Mouse (Mus musculus): ENCODE results near the gene Gm20388. TPM values are rescaled to one million over a fixed set of nuclear protein-coding genes. Genes with fewer than 3 reads are reported as not detected.

Gm20388 gene
- polyA plus RNA-seq, 1 experiment = 23.9 TPM

DNA sequence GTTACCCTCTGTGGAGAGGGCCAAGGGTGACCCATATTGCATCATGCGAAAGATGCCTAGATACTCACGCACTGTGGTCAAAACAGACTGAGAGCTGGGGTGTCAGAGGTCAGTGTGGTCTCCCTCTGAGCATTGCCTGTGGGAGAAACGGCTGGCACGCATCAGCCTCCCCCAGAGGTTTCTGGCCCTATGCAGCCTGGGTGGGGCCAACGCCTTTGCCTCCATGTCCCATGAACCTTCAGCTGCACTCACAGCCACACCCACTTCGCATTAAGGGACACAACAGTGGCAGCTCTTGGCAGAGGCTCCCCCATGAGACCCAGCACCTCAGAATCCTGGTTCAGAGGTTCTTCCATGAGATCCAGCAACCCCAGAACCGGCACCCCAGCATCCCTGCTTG, 1385.4 kb downstream of the Gm20388 start:
- no peak overlapping the region for H3K4me3 ChIP-seq (ENCODE audit: insufficient read depth, low read length)
- peak overlapping the region; percentile 19 for H3K27ac ChIP-seq (ENCODE audit: insufficient read depth, low read length)
- peaks cover 2% of the 10 kb centered on the region for H3K4me1 ChIP-seq (ENCODE audit: control insufficient read depth, insufficient read depth, low read length)
- TF ChIP-seq CTCF (IDR thresholded peaks at IDR 0.05; ENCODE audit: extremely low read depth, insufficient read depth, low read length) (no peak), POLR2A (IDR thresholded peaks at IDR 0.05; ENCODE audit: extremely low read depth, insufficient read depth, low read length) (no peak)

DNA sequence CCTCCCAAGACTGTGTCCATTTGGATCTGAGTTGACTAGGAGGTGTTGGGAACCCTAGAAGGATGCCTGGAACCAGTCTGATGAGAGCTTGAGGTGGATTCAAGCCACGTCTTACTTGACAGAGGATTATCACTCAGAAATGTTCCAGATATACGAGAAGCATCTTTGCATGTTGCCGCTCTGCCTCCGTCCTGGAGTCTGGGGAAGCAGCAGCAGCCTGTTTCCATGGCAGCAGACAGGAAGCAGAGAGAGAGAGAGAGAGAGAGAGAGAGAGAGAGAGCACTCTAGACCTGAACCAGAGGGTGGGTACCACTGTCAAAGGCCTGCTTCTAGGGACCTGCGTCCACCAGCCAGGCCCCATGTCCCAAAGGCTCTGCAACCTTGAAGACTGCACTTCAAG, 1386.0 kb downstream of the Gm20388 start:
- no peak overlapping the region for H3K4me3 ChIP-seq (ENCODE audit: insufficient read depth, low read length)
- TF ChIP-seq POLR2A (IDR thresholded peaks at IDR 0.05; ENCODE audit: extremely low read depth, insufficient read depth, low read length) (no peak), CTCF (IDR thresholded peaks at IDR 0.05; ENCODE audit: extremely low read depth, insufficient read depth, low read length) (no peak)
- H3K27ac ChIP-seq (ENCODE audit: insufficient read depth, low read length) = peak overlapping the region; percentile 38; the same call in 1 of the 2 replicates
- peaks cover 2% of the 10 kb centered on the region for H3K4me1 ChIP-seq (ENCODE audit: control insufficient read depth, insufficient read depth, low read length)

DNA sequence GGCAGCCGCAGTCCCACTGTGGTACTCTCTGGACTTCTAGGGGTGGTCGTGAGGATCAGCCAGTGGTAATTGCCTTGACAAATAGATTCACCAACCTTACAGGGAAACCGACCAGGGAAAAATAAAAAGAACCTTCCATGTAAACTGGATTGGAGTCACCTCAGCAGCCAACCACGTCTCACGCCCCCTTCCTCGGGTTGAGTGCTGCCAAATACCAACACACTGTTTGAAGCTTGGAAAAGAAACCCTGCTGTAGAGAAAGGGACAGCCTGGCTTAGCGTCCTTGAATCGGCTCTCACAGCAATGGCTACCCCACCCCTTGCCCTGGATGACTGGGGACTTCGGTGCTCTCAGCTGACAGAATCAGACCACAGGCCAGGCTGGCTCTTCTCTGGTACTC, 1386.7 kb downstream of the Gm20388 start:
- Histone ChIP-seq H3K4me3 (ENCODE audit: insufficient read depth, low read length) (no peak overlapping the region), H3K27ac (ENCODE audit: insufficient read depth, low read length) (no peak overlapping the region), H3K4me1 (ENCODE audit: control insufficient read depth, insufficient read depth, low read length) (peaks cover 2% of the 10 kb centered on the region)
- TF ChIP-seq POLR2A (IDR thresholded peaks at IDR 0.05; ENCODE audit: extremely low read depth, insufficient read depth, low read length) = no peak
- TF ChIP-seq CTCF (IDR thresholded peaks at IDR 0.05; ENCODE audit: extremely low read depth, insufficient read depth, low read length) = no peak

DNA sequence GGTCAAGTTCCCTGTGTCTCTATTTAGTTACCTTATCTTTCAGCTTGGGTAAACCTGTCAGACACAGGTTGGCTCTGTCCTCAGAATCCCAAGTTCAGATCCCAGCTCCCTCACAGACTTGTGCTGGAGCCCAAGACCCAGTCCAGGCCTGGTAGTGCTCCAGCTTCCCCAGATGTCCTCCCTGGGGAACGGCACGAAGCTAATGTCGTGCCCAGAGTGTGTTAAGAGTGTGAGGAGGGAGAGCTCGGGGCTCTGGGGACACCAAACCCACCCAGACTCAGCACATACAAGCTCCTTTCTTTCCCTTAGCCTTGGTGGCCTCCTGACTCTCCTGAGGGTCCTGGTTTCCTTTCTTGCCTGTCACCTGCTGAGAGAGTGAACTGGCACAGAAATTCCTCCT, 1389.4 kb downstream of the Gm20388 start:
- Histone ChIP-seq H3K27ac (ENCODE audit: insufficient read depth, low read length) (no peak overlapping the region), H3K4me1 (ENCODE audit: control insufficient read depth, insufficient read depth, low read length) (peaks cover 2% of the 10 kb centered on the region), H3K4me3 (ENCODE audit: insufficient read depth, low read length) (no peak overlapping the region)
- no peak for TF ChIP-seq POLR2A (IDR thresholded peaks at IDR 0.05; ENCODE audit: extremely low read depth, insufficient read depth, low read length)
- no peak for TF ChIP-seq CTCF (IDR thresholded peaks at IDR 0.05; ENCODE audit: extremely low read depth, insufficient read depth, low read length)

DNA sequence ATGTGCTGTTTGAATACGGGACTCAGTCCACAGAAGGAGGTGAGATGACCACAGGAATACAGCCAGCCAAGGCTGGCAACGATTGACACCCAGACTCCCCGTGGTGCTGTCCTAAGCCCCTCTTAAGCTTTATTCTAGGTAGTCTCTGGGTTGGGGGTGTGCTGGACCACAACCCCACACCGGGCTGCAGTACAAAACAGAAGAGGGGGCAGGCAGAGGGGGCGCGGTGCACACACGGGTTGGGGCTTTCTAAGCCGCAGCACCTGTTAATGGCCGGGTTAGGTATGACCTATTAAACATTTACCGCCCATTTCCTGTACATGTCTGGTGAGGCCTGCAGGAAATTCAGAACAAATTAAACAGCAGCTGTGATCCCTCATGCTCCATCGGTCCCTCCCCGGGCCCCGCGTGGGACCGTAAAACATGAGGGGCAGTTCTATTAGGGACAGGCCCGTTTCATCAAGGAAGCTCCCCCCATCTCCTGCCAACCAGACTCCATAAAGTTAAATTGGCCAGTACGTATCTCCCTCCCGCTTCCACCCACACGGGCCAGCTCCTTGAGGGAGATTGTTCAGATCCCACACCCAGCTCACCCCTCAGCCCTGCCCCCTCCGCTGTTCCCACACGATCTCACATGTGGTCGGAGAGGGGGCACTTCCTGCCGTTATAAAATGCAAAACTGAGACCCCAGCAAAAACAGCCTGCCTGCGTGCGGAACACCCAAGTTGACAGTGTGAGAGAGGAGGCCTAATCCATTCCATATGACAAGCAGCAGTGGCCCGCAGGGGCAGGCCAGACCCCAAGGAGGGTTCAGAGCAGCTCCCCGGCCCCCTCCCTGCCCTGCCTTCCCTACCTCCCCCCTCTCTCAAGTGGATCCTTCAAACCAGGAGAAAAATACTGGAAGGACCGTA, 1390.1 kb downstream of the Gm20388 start:
- Histone ChIP-seq H3K4me3 (ENCODE audit: insufficient read depth, low read length) (no peak overlapping the region), H3K27ac (ENCODE audit: insufficient read depth, low read length) (no peak overlapping the region), H3K4me1 (ENCODE audit: control insufficient read depth, insufficient read depth, low read length) (peaks cover 2% of the 10 kb centered on the region)
- TF ChIP-seq CTCF (IDR thresholded peaks at IDR 0.05; ENCODE audit: extremely low read depth, insufficient read depth, low read length) = no peak
- TF ChIP-seq POLR2A (IDR thresholded peaks at IDR 0.05; ENCODE audit: extremely low read depth, insufficient read depth, low read length) = no peak

DNA sequence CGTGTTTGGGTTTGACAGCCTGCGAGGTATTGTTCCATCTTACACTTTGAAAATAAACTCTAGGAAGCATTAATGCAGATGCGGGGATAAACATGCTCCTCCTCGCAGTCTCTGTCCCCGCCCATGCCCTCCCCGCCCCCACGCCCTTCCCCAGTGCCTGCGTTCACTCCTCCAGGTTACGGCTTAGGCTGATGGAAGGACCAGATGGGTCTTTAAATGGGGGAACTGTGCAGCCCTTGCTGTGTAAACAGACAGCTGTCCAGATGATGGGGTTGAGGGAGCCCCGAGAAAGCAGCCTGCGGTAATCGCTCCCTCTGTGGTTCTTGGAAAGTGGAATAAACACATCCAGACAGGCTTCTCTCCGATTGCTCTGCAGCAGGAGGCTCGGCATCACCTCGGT, 1390.8 kb downstream of the Gm20388 start:
- no peak overlapping the region for H3K27ac ChIP-seq (ENCODE audit: insufficient read depth, low read length)
- H3K4me3 ChIP-seq (ENCODE audit: insufficient read depth, low read length) = no peak overlapping the region
- TF ChIP-seq CTCF (IDR thresholded peaks at IDR 0.05; ENCODE audit: extremely low read depth, insufficient read depth, low read length) (no peak), POLR2A (IDR thresholded peaks at IDR 0.05; ENCODE audit: extremely low read depth, insufficient read depth, low read length) (no peak)
- H3K4me1 ChIP-seq (ENCODE audit: control insufficient read depth, insufficient read depth, low read length) = peaks cover under 1% of the 10 kb centered on the region

DNA sequence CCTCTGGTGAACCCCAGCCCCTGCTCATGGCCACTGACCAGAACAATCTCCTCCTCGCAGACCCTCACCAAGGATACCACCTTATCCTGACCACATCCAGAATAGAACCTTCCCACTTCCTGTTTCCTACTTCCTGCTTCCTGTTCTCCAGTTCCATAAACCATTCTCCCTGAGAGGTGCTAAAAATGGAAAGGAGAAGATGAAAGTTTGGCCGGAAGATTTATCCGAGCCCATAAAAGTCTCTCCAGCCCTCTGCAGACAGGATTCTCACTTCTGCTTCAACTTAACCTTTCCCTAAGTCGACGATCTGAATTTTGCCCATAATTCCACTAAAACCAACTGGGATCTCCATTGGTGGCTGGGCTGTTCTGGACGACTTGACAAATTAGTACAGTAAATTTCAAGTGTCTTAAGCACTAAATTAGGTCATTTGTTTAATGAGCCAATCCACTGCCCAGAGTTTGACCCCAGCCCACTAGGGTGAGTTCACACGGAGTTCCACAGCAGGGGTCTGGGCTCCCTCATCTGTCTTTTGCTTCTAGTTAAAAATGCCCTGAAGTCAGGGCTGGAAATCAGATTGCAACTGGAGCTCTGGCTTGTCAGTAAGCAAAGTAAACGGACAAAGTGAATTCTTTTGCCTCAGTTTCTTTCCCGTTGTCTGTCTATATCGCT, 1391.5 kb downstream of the Gm20388 start:
- H3K27ac ChIP-seq (ENCODE audit: insufficient read depth, low read length) = no peak overlapping the region
- H3K4me1 ChIP-seq (ENCODE audit: control insufficient read depth, insufficient read depth, low read length) = no peaks in the 10 kb centered on the region; the same call in 1 of the 2 replicates
- no peak overlapping the region for H3K4me3 ChIP-seq (ENCODE audit: insufficient read depth, low read length)
- TF ChIP-seq POLR2A (IDR thresholded peaks at IDR 0.05; ENCODE audit: extremely low read depth, insufficient read depth, low read length) (no peak), CTCF (IDR thresholded peaks at IDR 0.05; ENCODE audit: extremely low read depth, insufficient read depth, low read length) (no peak)

DNA sequence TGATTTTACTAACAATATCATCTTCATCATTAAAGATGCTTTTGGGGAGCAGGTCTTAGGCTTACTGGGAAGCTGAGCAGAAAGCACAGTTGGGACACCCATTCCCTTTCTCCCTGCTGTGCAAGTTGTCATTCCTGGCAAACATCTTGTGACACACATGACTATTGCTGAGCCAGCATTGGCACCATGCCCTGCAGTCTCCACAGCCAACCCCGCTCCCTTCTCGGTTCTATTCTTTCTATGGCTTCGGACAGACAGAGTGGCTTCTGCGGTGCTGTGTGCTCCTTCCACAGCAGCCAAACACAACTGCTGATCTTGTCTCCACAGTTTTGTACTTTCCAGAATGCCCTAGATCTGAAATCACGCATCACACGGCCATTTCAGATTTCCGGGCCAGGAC, 1397.1 kb downstream of the Gm20388 start:
- TF ChIP-seq CTCF (IDR thresholded peaks at IDR 0.05; ENCODE audit: extremely low read depth, insufficient read depth, low read length) = no peak
- no peaks in the 10 kb centered on the region for H3K4me1 ChIP-seq (ENCODE audit: control insufficient read depth, insufficient read depth, low read length)
- H3K4me3 ChIP-seq (ENCODE audit: insufficient read depth, low read length) = no peak overlapping the region
- no peak overlapping the region for H3K27ac ChIP-seq (ENCODE audit: insufficient read depth, low read length)

DNA sequence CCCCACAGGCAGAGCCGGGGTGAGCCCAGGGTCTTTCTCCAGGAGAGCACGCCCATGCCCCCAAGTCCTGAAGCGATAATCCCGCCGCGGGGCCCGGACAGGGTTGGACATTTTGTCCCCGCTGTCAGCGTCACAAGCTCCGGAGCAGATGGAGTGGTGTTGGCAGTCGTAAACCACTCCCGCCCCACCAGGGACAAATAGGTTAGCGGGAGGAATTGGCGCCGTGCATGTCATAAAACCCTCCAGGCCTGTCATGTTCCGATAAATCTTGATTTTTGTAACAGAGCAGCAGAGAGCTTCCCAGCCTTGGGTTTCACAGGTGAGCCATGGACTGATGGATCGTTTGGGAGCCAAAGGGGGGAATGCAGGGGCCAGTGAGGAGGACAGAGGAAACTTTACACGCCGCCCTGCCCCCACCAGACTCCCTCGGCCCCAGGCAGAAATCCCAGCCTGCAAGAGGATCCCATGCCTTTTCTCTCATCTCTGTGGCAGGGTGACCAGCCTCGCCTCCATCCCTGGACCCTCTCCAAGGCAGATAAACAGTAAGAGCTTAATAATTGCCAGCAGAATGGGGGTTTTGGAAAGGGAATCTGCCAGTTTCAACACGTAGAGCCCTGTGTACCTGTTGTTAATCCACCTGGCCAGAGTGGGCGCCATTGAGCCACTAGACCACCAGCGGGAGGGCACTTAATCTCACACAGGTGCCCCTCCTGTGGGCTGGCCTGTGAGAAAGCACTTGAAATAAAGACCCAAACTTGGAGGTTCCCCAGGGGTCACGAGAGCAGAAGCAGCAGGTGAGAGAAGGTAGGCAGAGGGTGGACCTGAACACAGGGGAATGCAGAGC, 1400.6 kb downstream of the Gm20388 start:
- no peaks in the 10 kb centered on the region for H3K4me1 ChIP-seq (ENCODE audit: control insufficient read depth, insufficient read depth, low read length)
- no peak for TF ChIP-seq POLR2A (IDR thresholded peaks at IDR 0.05; ENCODE audit: extremely low read depth, insufficient read depth, low read length)
- TF ChIP-seq CTCF (IDR thresholded peaks at IDR 0.05; ENCODE audit: extremely low read depth, insufficient read depth, low read length) = no peak
- H3K4me3 ChIP-seq (ENCODE audit: insufficient read depth, low read length) = no peak overlapping the region
- H3K27ac ChIP-seq (ENCODE audit: insufficient read depth, low read length) = no peak overlapping the region

Measured in cortical plate, adult 2 months (tissue).